Mouse (Mus musculus) limb, embryonic 11.5 days (tissue): ENCODE results near the gene Sorbs1. TPM values are rescaled to one million over a fixed set of nuclear protein-coding genes. Genes with fewer than 3 reads are reported as not detected.

Source experiments
- ATAC-seq: fragments of 200-750 bp; cut with Nextera tagmentation; 2 replicates; pipeline ENCODE4 v1.8.0; 2017; ENCODE audit warnings: low read depth; ENCODE audit not compliant: insufficient number of reproducible peaks, low FRiP score, low TSS enrichment
- DNase-seq: peaks from one replicate; pipeline ENCODE4 v3.0.0-alpha.2; 2015; ENCODE audit warnings: low spot score
- H3K27ac ChIP-seq: fragments of 300-500 bp; sonication (generic); replicated peaks from 2 replicates; pipeline ENCODE4 v1.5.1; 2014; ENCODE audit warnings: low read depth, mild to moderate bottlenecking, low read length
- H3K27me3 ChIP-seq: fragments of 300-500 bp; sonication (generic); 2 replicates; pipeline ENCODE4 v1.6.1; 2014; ENCODE audit warnings: mild to moderate bottlenecking, low read length, mixed read lengths; ENCODE audit not compliant: control insufficient read depth, insufficient read depth
- H3K36me3 ChIP-seq: fragments of 300-500 bp; sonication (generic); 2 replicates; pipeline ENCODE4 v1.6.1; 2014; ENCODE audit warnings: mild to moderate bottlenecking, low read length, moderate library complexity, mixed read lengths; ENCODE audit not compliant: control insufficient read depth, insufficient read depth
- H3K4me1 ChIP-seq: fragments of 300-500 bp; sonication (generic); 2 replicates; pipeline ENCODE4 v1.6.1; 2014; ENCODE audit warnings: low read length, mixed read lengths; ENCODE audit not compliant: control insufficient read depth, insufficient read depth
- H3K4me2 ChIP-seq: fragments of 300-500 bp; sonication (generic); 2 replicates; pipeline ENCODE4 v1.6.1; 2014; ENCODE audit warnings: low read depth, mild to moderate bottlenecking, moderate library complexity; ENCODE audit not compliant: severe bottlenecking
- H3K4me3 ChIP-seq: fragments of 300-500 bp; sonication (generic); 2 replicates; pipeline ENCODE4 v1.5.1; 2014; ENCODE audit warnings: low read depth, low read length
- H3K9ac ChIP-seq: fragments of 300-500 bp; sonication (generic); 2 replicates; pipeline ENCODE4 v1.6.1; 2014; ENCODE audit warnings: mild to moderate bottlenecking, low read length
- H3K9me3 ChIP-seq: fragments of 300-500 bp; sonication (generic); 2 replicates; pipeline ENCODE4 v1.6.1; 2016; ENCODE audit warnings: low read length; ENCODE audit not compliant: control insufficient read depth
- WGBS: fragments of 180-500 bp; shearing (Covaris S2); extraction: QIAGEN DNeasy Blood & Tissue Kit; methylation state at CpG from one replicate; pipeline ENCODE4 v1.1.7; 2014; 5-methylcytosine and 5-hydroxymethylcytosine counted together
- polyA plus RNA-seq: library from polyadenylated mRNA; unstranded; fragments of >200 nt; fragmentation: Nextera tagmentation; extraction: Ambion mirVana; gene quantifications from 2 replicates; pipeline ENCODE4 v1.2.1, GENCODE M21; 2014

Gene Sorbs1
- polyA plus RNA-seq, 1 experiment from 2014 or later, result 25.8 TPM

- 92% methylated on average over 2 of the region's 2 CpGs for WGBS
- no peak overlapping the region for H3K4me3 ChIP-seq
- ATAC-seq (no peak), DNase-seq (no peak)
- H3K4me2 ChIP-seq, result no peak overlapping the region
- H3K27ac ChIP-seq, result no peak overlapping the region
- H3K4me1 ChIP-seq, result no peaks in the 10 kb centered on the region
- H3K36me3 ChIP-seq, result no peaks in the 10 kb centered on the region
- H3K27me3 ChIP-seq, result no peaks in the 10 kb centered on the region
- no peaks in the 10 kb centered on the region for H3K9me3 ChIP-seq
- no peak overlapping the region for H3K9ac ChIP-seq
These were observed 77.8 kb downstream of the Sorbs1 start for GRCm38 (mm10) chr19:40435797-40436196.

GRCm38 (mm10) chr19:40435045-40435444 lies 78.5 kb downstream of the Sorbs1 start:
- Histone ChIP-seq H3K36me3 (no peaks in the 10 kb centered on the region), H3K4me2 (no peak overlapping the region), H3K9me3 (no peaks in the 10 kb centered on the region), H3K27ac (no peak overlapping the region), H3K4me1 (no peaks in the 10 kb centered on the region), H3K9ac (no peak overlapping the region), H3K4me3 (no peak overlapping the region), H3K27me3 (no peaks in the 10 kb centered on the region)
- DNase-seq (no peak), ATAC-seq (no peak)
- 90% methylated on average over 7 of the region's 7 CpGs for WGBS

- Histone ChIP-seq H3K9me3 (no peaks in the 10 kb centered on the region), H3K27me3 (no peaks in the 10 kb centered on the region), H3K4me3 (no peak overlapping the region), H3K27ac (no peak overlapping the region), H3K36me3 (no peaks in the 10 kb centered on the region), H3K9ac (no peak overlapping the region), H3K4me1 (no peaks in the 10 kb centered on the region), H3K4me2 (no peak overlapping the region)
- DNase-seq, result no peak
- WGBS, result 81% methylated on average over 10 of the region's 10 CpGs
- ATAC-seq, result no peak
These were observed 79.3 kb downstream of the Sorbs1 start for GRCm38 (mm10) chr19:40434042-40434869.

- H3K9ac ChIP-seq, result no peak overlapping the region
- no peaks in the 10 kb centered on the region for H3K4me1 ChIP-seq
- ATAC-seq (no peak), DNase-seq (no peak)
- no peak overlapping the region for H3K4me2 ChIP-seq
- H3K4me3 ChIP-seq, result no peak overlapping the region
- H3K27me3 ChIP-seq, result no peaks in the 10 kb centered on the region
- no peaks in the 10 kb centered on the region for H3K36me3 ChIP-seq
- H3K9me3 ChIP-seq, result no peaks in the 10 kb centered on the region
- H3K27ac ChIP-seq, result no peak overlapping the region
- WGBS, result 84% methylated on average over 8 of the region's 8 CpGs
These were observed 80.2 kb downstream of the Sorbs1 start for GRCm38 (mm10) chr19:40433316-40433912.

- Histone ChIP-seq H3K4me3 (no peak overlapping the region), H3K9ac (no peak overlapping the region), H3K4me2 (no peak overlapping the region), H3K4me1 (no peaks in the 10 kb centered on the region), H3K9me3 (no peaks in the 10 kb centered on the region), H3K27ac (no peak overlapping the region), H3K27me3 (no peaks in the 10 kb centered on the region), H3K36me3 (no peaks in the 10 kb centered on the region)
- WGBS, result 80% methylated on average over 4 of the region's 4 CpGs
- ATAC-seq (no peak), DNase-seq (no peak)
These were observed 81.6 kb downstream of the Sorbs1 start for GRCm38 (mm10) chr19:40431969-40432368.

GRCm38 (mm10) chr19:40429572-40429971 lies 84.0 kb downstream of the Sorbs1 start:
- Histone ChIP-seq H3K9me3 (no peaks in the 10 kb centered on the region), H3K4me1 (peaks cover 4% of the 10 kb centered on the region), H3K27me3 (no peaks in the 10 kb centered on the region), H3K4me3 (no peak overlapping the region), H3K4me2 (no peak overlapping the region), H3K27ac (no peak overlapping the region), H3K36me3 (no peaks in the 10 kb centered on the region), H3K9ac (no peak overlapping the region)
- no peak for DNase-seq
- WGBS, result 65% methylated on average over 3 of the region's 3 CpGs
- ATAC-seq, result no peak

GRCm38 (mm10) chr19:40429169-40429568 lies 84.4 kb downstream of the Sorbs1 start:
- no peak overlapping the region for H3K4me2 ChIP-seq
- peaks cover 4% of the 10 kb centered on the region for H3K4me1 ChIP-seq
- ATAC-seq, result no peak
- H3K9ac ChIP-seq, result no peak overlapping the region
- H3K36me3 ChIP-seq, result no peaks in the 10 kb centered on the region
- 82% methylated on average over 3 of the region's 3 CpGs for WGBS
- no peaks in the 10 kb centered on the region for H3K27me3 ChIP-seq
- H3K9me3 ChIP-seq, result no peaks in the 10 kb centered on the region
- H3K4me3 ChIP-seq, result no peak overlapping the region
- H3K27ac ChIP-seq, result no peak overlapping the region
- no peak for DNase-seq

GRCm38 (mm10) chr19:40426103-40426960 lies 87.2 kb downstream of the Sorbs1 start:
- Histone ChIP-seq H3K27ac (no peak overlapping the region), H3K9me3 (no peaks in the 10 kb centered on the region), H3K9ac (no peak overlapping the region), H3K4me1 (peaks cover 4% of the 10 kb centered on the region), H3K4me2 (no peak overlapping the region), H3K4me3 (no peak overlapping the region), H3K36me3 (no peaks in the 10 kb centered on the region), H3K27me3 (no peaks in the 10 kb centered on the region)
- no peak for ATAC-seq
- 90% methylated on average over 16 of the region's 16 CpGs for WGBS
- DNase-seq, result no peak
